Mouse (Mus musculus) layer of hippocampus, adult 9-11 months (tissue): Measurements from ENCODE around the gene H2afy2.
A peak's percentile ranks its signal among the peaks of the same experiment; 100 is the strongest.

Experiments
- DNase-seq: peaks from one replicate; pipeline ENCODE4 v3.0.0; 2022

H2afy2 gene

GRCm38 (mm10) chr10:61720331-61720730 is 63.6 kb downstream of the H2afy2 start:
- DNase-seq = no peak

- no peak for DNase-seq
Measured at GRCm38 (mm10) chr10:61717406-61718296, 66.3 kb downstream of the H2afy2 start.

- DNase-seq = no peak
Measured at GRCm38 (mm10) chr10:61715996-61716864, 67.7 kb downstream of the H2afy2 start.

- no peak for DNase-seq
Measured at GRCm38 (mm10) chr10:61715462-61715837, 68.5 kb downstream of the H2afy2 start.

GRCm38 (mm10) chr10:61714771-61715461 is 69.0 kb downstream of the H2afy2 start, which contains the start of gene Aifm2:
TSS of gene Aifm2 (plus strand) at chr10:61715263.
- DNase-seq = peak; percentile 17

- no peak for DNase-seq
Measured at GRCm38 (mm10) chr10:61714146-61714545, 69.8 kb downstream of the H2afy2 start.

GRCm38 (mm10) chr10:61713601-61714000 is 70.3 kb downstream of the H2afy2 start:
- no peak for DNase-seq

GRCm38 (mm10) chr10:61706412-61707375 is 77.3 kb downstream of the H2afy2 start:
- no peak for DNase-seq

- no peak for DNase-seq
Measured at GRCm38 (mm10) chr10:61704663-61705062, 79.3 kb downstream of the H2afy2 start.

- no peak for DNase-seq
Measured at GRCm38 (mm10) chr10:61697028-61697427, 86.9 kb downstream of the H2afy2 start.

GRCm38 (mm10) chr10:61696560-61696823 is 87.5 kb downstream of the H2afy2 start:
- no peak for DNase-seq

- no peak for DNase-seq
Measured at GRCm38 (mm10) chr10:61695703-61696559, 88.0 kb downstream of the H2afy2 start.

GRCm38 (mm10) chr10:61694870-61695670 is 88.9 kb downstream of the H2afy2 start, which contains the start of gene Tysnd1:
TSS of gene Tysnd1 (plus strand) at chr10:61695514.
- DNase-seq = peak; percentile 98

GRCm38 (mm10) chr10:61693563-61693962 is 90.4 kb downstream of the H2afy2 start:
- no peak for DNase-seq

GRCm38 (mm10) chr10:61689405-61689804 is 94.5 kb downstream of the H2afy2 start:
- DNase-seq = no peak
